Mouse (Mus musculus) neural tube, embryonic 14.5 days (tissue): ENCODE results near the gene Cdx4. TPM values are rescaled to one million over a fixed set of nuclear protein-coding genes. Genes with fewer than 3 reads are reported as not detected.

Experiments used
- ATAC-seq: fragments of 200-750 bp; cut with Nextera tagmentation; 2 replicates; pipeline ENCODE4 v1.8.0; 2017; ENCODE audit warnings: low read depth, mild to moderate bottlenecking, moderate TSS enrichment, moderate library complexity
- H3K27ac ChIP-seq: fragments of 300-500 bp; sonication (generic); 2 replicates; pipeline ENCODE4 v1.5.1; 2014; ENCODE audit warnings: low read depth, mild to moderate bottlenecking, control low read depth, low read length, moderate library complexity, mixed read lengths
- H3K27me3 ChIP-seq: fragments of 300-500 bp; sonication (generic); 2 replicates; pipeline ENCODE4 v1.6.1; 2014; ENCODE audit warnings: low read length; ENCODE audit not compliant: control insufficient read depth, insufficient read depth
- H3K36me3 ChIP-seq: fragments of 300-500 bp; sonication (generic); 2 replicates; pipeline ENCODE4 v1.6.1; 2014; ENCODE audit warnings: low read length, mixed read lengths; ENCODE audit not compliant: control insufficient read depth, insufficient read depth
- H3K4me1 ChIP-seq: fragments of 300-500 bp; sonication (generic); 2 replicates; pipeline ENCODE4 v1.6.1; 2014; ENCODE audit warnings: low read length; ENCODE audit not compliant: control insufficient read depth, insufficient read depth
- H3K4me2 ChIP-seq: fragments of 300-500 bp; sonication (generic); 2 replicates; pipeline ENCODE4 v1.6.1; 2014; ENCODE audit warnings: mild to moderate bottlenecking, low read depth, low read length, control low read depth
- H3K4me3 ChIP-seq: fragments of 300-500 bp; sonication (generic); 2 replicates; pipeline ENCODE4 v1.5.1; 2014; ENCODE audit warnings: low read depth, low read length, control low read depth, mixed read lengths
- H3K9ac ChIP-seq: fragments of 300-500 bp; sonication (generic); replicated peaks from 2 replicates; pipeline ENCODE4 v1.6.1; 2014; ENCODE audit warnings: low read depth, mild to moderate bottlenecking, control low read depth, low read length, mixed read lengths
- H3K9me3 ChIP-seq: fragments of 300-500 bp; sonication (generic); 2 replicates; pipeline ENCODE4 v1.6.1; 2016; ENCODE audit warnings: low read length; ENCODE audit not compliant: control insufficient read depth
- WGBS: fragments of 180-500 bp; shearing (Covaris S2); extraction: QIAGEN DNeasy Blood & Tissue Kit; methylation state at CpG from one replicate; pipeline ENCODE4 v1.1.7; 2014; 5-methylcytosine and 5-hydroxymethylcytosine counted together
- polyA plus RNA-seq: library from polyadenylated mRNA; unstranded; fragments of >200 nt; fragmentation: Nextera tagmentation; extraction: Ambion mirVana; gene quantifications from 2 replicates; pipeline ENCODE4 v1.2.1, GENCODE M21; 2014

Cdx4 gene
- polyA plus RNA-seq, 1 experiment from 2014 or later = not detected

- Histone ChIP-seq H3K4me1 (no peaks in the 10 kb centered on the region), H3K4me2 (no peak overlapping the region), H3K4me3 (no peak overlapping the region), H3K27me3 (no peaks in the 10 kb centered on the region; the same call in none of the 2 replicates), H3K9ac (no peak overlapping the region), H3K27ac (no peak overlapping the region), H3K36me3 (no peaks in the 10 kb centered on the region), H3K9me3 (no peaks in the 10 kb centered on the region)
- no peak for ATAC-seq
- WGBS = 18% methylated on average over 3 of the region's 3 CpGs
Measured at GRCm38 (mm10) chrX:103368650-103369049, 47.5 kb downstream of the Cdx4 start.

- Histone ChIP-seq H3K9ac (no peak overlapping the region), H3K36me3 (no peaks in the 10 kb centered on the region), H3K4me1 (no peaks in the 10 kb centered on the region), H3K4me3 (no peak overlapping the region), H3K9me3 (no peaks in the 10 kb centered on the region), H3K27me3 (no peaks in the 10 kb centered on the region; the same call in none of the 2 replicates), H3K4me2 (no peak overlapping the region), H3K27ac (no peak overlapping the region)
- 86% methylated on average over 2 of the region's 2 CpGs for WGBS
- ATAC-seq = 0 out of 2 replicates have a peak, but pooled peaks have one; percentile 9
Measured at GRCm38 (mm10) chrX:103371221-103371620, 50.0 kb downstream of the Cdx4 start.

GRCm38 (mm10) chrX:103371627-103372026 lies 50.4 kb downstream of the Cdx4 start:
- Histone ChIP-seq H3K4me2 (no peak overlapping the region), H3K27me3 (no peaks in the 10 kb centered on the region; the same call in none of the 2 replicates), H3K36me3 (no peaks in the 10 kb centered on the region), H3K4me1 (no peaks in the 10 kb centered on the region), H3K9me3 (no peaks in the 10 kb centered on the region), H3K9ac (no peak overlapping the region), H3K4me3 (no peak overlapping the region), H3K27ac (no peak overlapping the region)
- peak; percentile 34; the same call in 1 of the 2 replicates for ATAC-seq
- 38% methylated on average over 2 of the region's 2 CpGs for WGBS

- Histone ChIP-seq H3K9ac (no peak overlapping the region), H3K27me3 (no peaks in the 10 kb centered on the region; the same call in none of the 2 replicates), H3K4me2 (no peak overlapping the region), H3K36me3 (no peaks in the 10 kb centered on the region), H3K4me3 (no peak overlapping the region), H3K4me1 (no peaks in the 10 kb centered on the region), H3K9me3 (no peaks in the 10 kb centered on the region), H3K27ac (no peak overlapping the region)
- peak; percentile 49; the same call in 1 of the 2 replicates for ATAC-seq
- 64% methylated on average over 5 of the region's 5 CpGs for WGBS
Measured at GRCm38 (mm10) chrX:103374250-103374649, 53.1 kb downstream of the Cdx4 start.

Other genes starting within 250 kb of the Cdx4 start
- 112 and 116 TPM in 2 replicates for gene Nap1l2, start 134.8 kb upstream of the Cdx4 start, polyA plus RNA-seq
- gene Chic1, start 35.1 kb downstream of the Cdx4 start, polyA plus RNA-seq = 10.5 and 11.3 TPM in 2 replicates
- 0.35 TPM in 2 replicates for gene Tsx, start 93.1 kb downstream of the Cdx4 start, polyA plus RNA-seq
- gene Gm26992, start 100.6 kb downstream of the Cdx4 start, polyA plus RNA-seq = not detected in 2 replicates